Comparison of ENCODE assay signal across 27 mouse cellular contexts in genomic region chr7:90344903-90345302, GRCm38 (mm10). TPM values are rescaled to one million over a fixed set of nuclear protein-coding genes. Genes with fewer than 3 reads are reported as not detected.
DNase-seq lines count a peak whose midpoint lies in the region; ATAC-seq and TF ChIP-seq lines count a peak whose summit lies in the region.
"Had no signal": no experiment of that assay in that cellular context is flagged by ENCODE, and none has a peak within 500 bp of the region (broad histone marks: within the 10 kb centered on the region; RNA-seq: fewer than 3 reads in every experiment).

No protein-coding gene starts in this region.

- TF ChIP-seq CTCF in hindbrain, postnatal 0 days (IDR thresholded peaks at IDR 0.05; ENCODE audit: low read depth), result no peak

- ATAC-seq in activated CD4-positive, CD25-positive, alpha-beta regulatory T cell, adult 4 months, result peak; percentile 82
- peak; percentile 68 for ATAC-seq in megakaryocyte, adult 5-6 weeks (ENCODE audit: poor library complexity, severe bottlenecking)
- ATAC-seq in hindbrain, postnatal 0 days, result no peak
- ATAC-seq: forebrain, embryonic 16.5 days; intestine, embryonic 16.5 days; midbrain, embryonic 15.5 days had no signal

- H3K36me3 ChIP-seq in hindbrain, postnatal 0 days (ENCODE audit: insufficient read depth, low read length), result no peaks in the 10 kb centered on the region
- H3K36me3 ChIP-seq: embryonic facial prominence, embryonic 10.5 days; heart, embryonic 15.5 days; liver, embryonic 13.5 days; midbrain, embryonic 15.5 days; neural tube, embryonic 15.5 days had no signal

- H3K27ac ChIP-seq in hindbrain, postnatal 0 days, result no peak overlapping the region
- H3K27ac ChIP-seq: embryonic facial prominence, embryonic 10.5 days; heart, embryonic 15.5 days; hindbrain, embryonic 14.5 days; left cerebral cortex, adult 2 months; liver, embryonic 13.5 days; midbrain, embryonic 15.5 days; neural tube, embryonic 15.5 days had no signal

- no peak overlapping the region for H3K9ac ChIP-seq in hindbrain, postnatal 0 days (replicated peaks; ENCODE audit: low read length)
- H3K9ac ChIP-seq: heart, embryonic 15.5 days; hindbrain, embryonic 14.5 days; liver, embryonic 13.5 days; midbrain, embryonic 15.5 days; neural tube, embryonic 15.5 days had no signal

- H3K27me3 ChIP-seq in hindbrain, postnatal 0 days (ENCODE audit: insufficient read depth, low read length), result no peaks in the 10 kb centered on the region
- H3K27me3 ChIP-seq: heart, embryonic 15.5 days; liver, embryonic 13.5 days; midbrain, embryonic 15.5 days; neural tube, embryonic 15.5 days had no signal

- H3K4me2 ChIP-seq in hindbrain, postnatal 0 days (ENCODE audit: low read depth, low read length), result no peak overlapping the region
- H3K4me2 ChIP-seq: heart, embryonic 15.5 days; hindbrain, embryonic 14.5 days; liver, embryonic 13.5 days; midbrain, embryonic 15.5 days; neural tube, embryonic 15.5 days had no signal

- no peak overlapping the region for H3K4me3 ChIP-seq in hindbrain, postnatal 0 days (ENCODE audit: low read length)
- H3K4me3 ChIP-seq: embryonic facial prominence, embryonic 10.5 days; heart, embryonic 15.5 days; left cerebral cortex, adult 2 months; liver, embryonic 13.5 days; midbrain, embryonic 15.5 days; myocyte; neural tube, embryonic 15.5 days had no signal

- no peaks in the 10 kb centered on the region for H3K4me1 ChIP-seq in hindbrain, postnatal 0 days (ENCODE audit: insufficient read depth, low read length)
- H3K4me1 ChIP-seq: liver, embryonic 13.5 days; midbrain, embryonic 15.5 days; neural tube, embryonic 15.5 days had no signal

- DNase-seq in 416B (ENCODE audit: low read depth), result peak; percentile 61
- DNase-seq in CD4-positive, CD25-positive, alpha-beta regulatory T cell, adult 2 months (ENCODE audit: low read depth, low spot score), result peak; percentile 72
- no peak for DNase-seq in hindbrain, postnatal 0 days (ENCODE audit: low spot score)
- no peak for DNase-seq in adrenal gland, postnatal 14 days
- DNase-seq in cerebellum, adult 11 months, result no peak
- no peak for DNase-seq in urinary bladder, postnatal 25 days (ENCODE audit: low spot score)
- DNase-seq: adrenal gland, postnatal 25 days; cerebellum, adult 9-10 months; heart, postnatal 36 days; kidney, postnatal 4 days; layer of hippocampus, adult 9-11 months; liver, embryonic 13.5 days; lung, adult 2 months; lung, postnatal 14 days; right cerebral cortex, postnatal 14 days; spleen, adult 18-20 months had no signal

- H3K9me3 ChIP-seq in hindbrain, postnatal 0 days (ENCODE audit: low read length), result no peaks in the 10 kb centered on the region
- H3K9me3 ChIP-seq: embryonic facial prominence, embryonic 10.5 days; heart, embryonic 15.5 days; liver, embryonic 13.5 days; midbrain, embryonic 15.5 days; neural tube, embryonic 15.5 days had no signal

- 81% methylated on average over 3 of the region's 3 CpGs for WGBS in hindbrain, postnatal 0 days

RNA-seq across cellular contexts. Expression of gene Sytl2, which starts 42.9 kb away (rescaled TPM):
- polyA plus RNA-seq in activated CD4-positive, CD25-positive, alpha-beta regulatory T cell, adult 4 months (2017; shearing (Covaris generic)), result 10 to 100 TPM; 25.2 to 28.4 TPM
- total RNA-seq in megakaryocyte, adult 5-6 weeks (2015), result 1.4 and 1.9 TPM in 2 replicates
- total RNA-seq in megakaryocyte, adult 5-6 weeks (2017), result 1.7 and 2.3 TPM in 2 replicates
- 7.3 and 20.1 TPM in 2 replicates for total RNA-seq in hindbrain, postnatal 0 days (2014; rRNA removed)
- 11.4 TPM in 2 replicates for polyA plus RNA-seq in hindbrain, postnatal 0 days (2015; fragmentation: Nextera tagmentation; extraction: Ambion mirVana)
- total RNA-seq in adrenal gland, postnatal 14 days (2021), result 5.5 and 5.6 TPM in 2 replicates

Comparison
In these comparisons a context has a peak if more than half of its experiments do, and no peak if none do; other contexts are left out.
1. DNase-seq: peak in 416B (single experiment) and CD4-positive, CD25-positive, alpha-beta regulatory T cell, adult 2 months (single experiment); none in hindbrain, postnatal 0 days (single experiment), adrenal gland, postnatal 14 days (single experiment), cerebellum, adult 11 months (single experiment) and urinary bladder, postnatal 25 days (single experiment).